Mouse (Mus musculus) CH12.LX (cell line): ENCODE measurements at regions not wholly inside any gene's neighbourhood (a gene's known extent, or its start where the extent isn't known, plus 50 kb on each side); places are given as distances from the start of the nearest gene placed in this dataset.
A peak's percentile ranks its signal among the peaks of the same experiment; 100 is the strongest.

Source experiments
- DNase-seq: peaks from one replicate; pipeline ENCODE4 v3.0.0-alpha.2; 2013; ENCODE audit errors: extremely low read depth
- H3K27ac ChIP-seq: 2 replicates; pipeline ENCODE4 v1.5.1; 2012; ENCODE audit warnings: low read depth, mild to moderate bottlenecking, control low read depth, moderate library complexity; ENCODE audit not compliant: insufficient read depth
- H3K27me3 ChIP-seq: replicated peaks from 2 replicates; pipeline ENCODE3; 2012; ENCODE audit warnings: inconsistent platforms
- H3K36me3 ChIP-seq, 2 experiments: replicated peaks in 1 of 2; 2 replicates each; pipeline versions ENCODE3 to v1.6.1; 2012; ENCODE audit warnings: inconsistent platforms in 1 of 2, low read length in 1 of 2, mild to moderate bottlenecking in 1 of 2, mixed read lengths in 1 of 2, moderate library complexity in 1 of 2; ENCODE audit not compliant: control insufficient read depth in 1 of 2, insufficient read depth in 1 of 2
- H3K4me1 ChIP-seq, 2 experiments: 2 replicates each; pipeline ENCODE4 v1.6.1; 2012; ENCODE audit warnings: inconsistent platforms in 1 of 2, moderate library complexity in 1 of 2; ENCODE audit not compliant: insufficient read depth in 2 of 2, control insufficient read depth in 1 of 2
- H3K4me2 ChIP-seq: 2 replicates; pipeline ENCODE4 v1.6.1; 2012; ENCODE audit warnings: low read depth, mild to moderate bottlenecking, control low read depth; ENCODE audit not compliant: poor library complexity, insufficient read depth, severe bottlenecking
- H3K4me3 ChIP-seq, 3 experiments: fragments of 150-350 bp in 1 of 3; sonication (generic) in 1 of 3; replicated peaks in 1 of 3; 2 replicates each; pipeline versions ENCODE3 to v1.5.1; 2011 to 2012; ENCODE audit warnings: low read depth in 2 of 3, low read length in 2 of 3, mild to moderate bottlenecking in 2 of 3, moderate library complexity in 2 of 3, control low read depth in 1 of 3, improper control_type of control experiment in 1 of 3, inconsistent platforms in 1 of 3, mixed read lengths in 1 of 3; ENCODE audit not compliant: poor library complexity in 1 of 3
- H3K79me2 ChIP-seq: replicated peaks from 2 replicates; pipeline ENCODE4 v1.6.1; 2012; ENCODE audit warnings: mild to moderate bottlenecking, moderate library complexity; ENCODE audit not compliant: control insufficient read depth, poor library complexity, insufficient read depth, severe bottlenecking; ENCODE audit errors: extremely low read depth
- H3K9ac ChIP-seq: 2 replicates; pipeline ENCODE4 v1.6.1; 2012; ENCODE audit warnings: low read depth, mild to moderate bottlenecking, control low read depth, moderate library complexity; ENCODE audit not compliant: insufficient read depth
- H3K9me3 ChIP-seq: replicated peaks from 2 replicates; pipeline ENCODE3; 2012; ENCODE audit warnings: low read length, inconsistent platforms, mixed read lengths
- BHLHE40 ChIP-seq: IDR thresholded peaks from 2 replicates; pipeline ENCODE4 v1.6.1; 2011; ENCODE audit warnings: mild to moderate bottlenecking, low read depth, low read length, improper control_type of control experiment
- CHD1 ChIP-seq: IDR thresholded peaks from 2 replicates; pipeline ENCODE4 v1.6.1; 2012; ENCODE audit warnings: low read depth, low read length, improper control_type of control experiment, inconsistent platforms
- CHD2 ChIP-seq: IDR thresholded peaks from 2 replicates; pipeline ENCODE4 v1.6.1; 2011; ENCODE audit warnings: low read length, improper control_type of control experiment
- E2F4 ChIP-seq: IDR thresholded peaks from 2 replicates; pipeline ENCODE4 v1.6.1; 2011; ENCODE audit warnings: low read depth, low read length, improper control_type of control experiment; ENCODE audit not compliant: insufficient replicate concordance
- EP300 ChIP-seq: IDR thresholded peaks from 2 replicates; pipeline ENCODE4 v1.6.1; 2011; ENCODE audit warnings: low read length, improper control_type of control experiment
- ETS1 ChIP-seq: conservative IDR thresholded peaks from 2 replicates; pipeline ENCODE4 v1.6.1; 2012; ENCODE audit warnings: low read depth, mild to moderate bottlenecking, inconsistent platforms, low read length, improper control_type of control experiment, moderate library complexity
- GABPA ChIP-seq: IDR thresholded peaks from 2 replicates; pipeline ENCODE4 v1.6.1; 2012; ENCODE audit warnings: low read depth, low read length, improper control_type of control experiment, inconsistent platforms; ENCODE audit not compliant: insufficient replicate concordance
- HCFC1 ChIP-seq: IDR thresholded peaks from 2 replicates; pipeline ENCODE4 v1.6.1; 2012; ENCODE audit warnings: low read depth, mild to moderate bottlenecking, inconsistent platforms, low read length, improper control_type of control experiment
- IRF4 ChIP-seq: IDR thresholded peaks from 2 replicates; pipeline ENCODE4 v1.6.1; 2014; ENCODE audit warnings: low read depth, mild to moderate bottlenecking, inconsistent platforms, low read length, improper control_type of control experiment
- MXI1 ChIP-seq: IDR thresholded peaks from 2 replicates; pipeline ENCODE4 v1.6.1; 2011; ENCODE audit warnings: mild to moderate bottlenecking, low read depth, low read length, improper control_type of control experiment
- NRF1 ChIP-seq: IDR thresholded peaks from 2 replicates; pipeline ENCODE4 v1.6.1; 2014; ENCODE audit warnings: low read depth, mild to moderate bottlenecking, inconsistent platforms, low read length, improper control_type of control experiment, moderate library complexity
- PAX5 ChIP-seq: IDR thresholded peaks from 2 replicates; pipeline ENCODE4 v1.6.1; 2012; ENCODE audit warnings: low read length, inconsistent platforms, mixed read lengths
- POLR2A ChIP-seq: IDR thresholded peaks from 2 replicates; pipeline ENCODE4 v1.6.1; 2011; ENCODE audit warnings: low read depth, mild to moderate bottlenecking, improper control_type of control experiment, low read length
- POLR2AphosphoS2 ChIP-seq: IDR thresholded peaks from 2 replicates; pipeline ENCODE4 v1.6.1; 2011; ENCODE audit warnings: low read depth, low read length, improper control_type of control experiment
- RCOR1 ChIP-seq: conservative IDR thresholded peaks from 2 replicates; pipeline ENCODE4 v1.6.1; 2012; ENCODE audit warnings: low read depth, mild to moderate bottlenecking, inconsistent platforms, low read length, improper control_type of control experiment
- TCF12 ChIP-seq: IDR thresholded peaks from 2 replicates; pipeline ENCODE4 v1.6.1; 2014; ENCODE audit warnings: low read depth, mild to moderate bottlenecking, inconsistent platforms, low read length, improper control_type of control experiment
- UBTF ChIP-seq: IDR thresholded peaks from 2 replicates; pipeline ENCODE4 v1.6.1; 2012; ENCODE audit warnings: low read depth, mild to moderate bottlenecking, inconsistent platforms, low read length, improper control_type of control experiment, moderate library complexity
- USF1 ChIP-seq: IDR thresholded peaks from 2 replicates; pipeline ENCODE4 v1.6.1; 2014; ENCODE audit warnings: low read depth, mild to moderate bottlenecking, inconsistent platforms, low read length, improper control_type of control experiment
- USF2 ChIP-seq: conservative IDR thresholded peaks from 2 replicates; pipeline ENCODE4 v1.6.1; 2011; ENCODE audit warnings: low read depth, low read length, improper control_type of control experiment
- ZKSCAN1 ChIP-seq: IDR thresholded peaks from 2 replicates; pipeline ENCODE4 v1.6.1; 2012; ENCODE audit warnings: low read depth, inconsistent platforms, low read length, improper control_type of control experiment, borderline replicate concordance
- ZMIZ1 ChIP-seq: IDR thresholded peaks from 2 replicates; pipeline ENCODE4 v1.6.1; 2012; ENCODE audit warnings: low read depth, mild to moderate bottlenecking, inconsistent platforms, low read length, improper control_type of control experiment
- dilution Hi-C: fragments of 300-500 bp; cut with MboI; formaldehyde crosslinking; loops from 2 replicates; pipeline ENCODE4 v1.14.3; 2020; ENCODE audit warnings: low sequenced_read_pairs; ENCODE audit not compliant: extremely low pct_unique_long_range_greater_than_20kb, extremely low pct_ligation_motif_present
- in situ Hi-C: fragments of 300-500 bp; cut with MboI; formaldehyde crosslinking; loops from 3 replicates; pipeline ENCODE4 v1.14.3; 2019; ENCODE audit warnings: low sequenced_read_pairs, low pct_ligation_motif_present, low pct_unique_long_range_greater_than_20kb, mixed read lengths

DNA sequence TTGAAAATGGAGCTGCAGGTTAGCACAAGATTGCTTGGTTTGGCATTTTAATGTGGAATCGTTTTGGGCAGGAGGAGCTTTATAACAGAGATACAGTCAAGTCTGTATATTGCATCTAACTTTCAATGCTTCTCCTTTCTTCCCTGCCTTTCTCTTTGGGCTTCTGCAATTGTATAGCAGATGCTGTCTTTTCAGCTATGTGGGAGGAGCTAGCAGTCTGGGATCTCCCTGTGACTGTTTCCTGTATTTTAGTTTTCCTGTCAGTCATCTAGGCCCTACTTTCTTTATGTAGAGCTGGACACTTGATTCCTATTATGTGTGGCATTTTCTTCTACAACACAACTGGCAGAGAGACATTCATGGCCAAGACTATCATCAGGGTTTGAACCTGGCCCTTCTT is 313.5 kb downstream of the Bcl11a start:
- Histone ChIP-seq H3K27ac (no peak overlapping the region), H3K9me3 (peaks cover 13% of the 10 kb centered on the region), H3K4me3 (no peak overlapping the region), H3K79me2 (no peaks in the 10 kb centered on the region), H3K9ac (no peak overlapping the region), H3K4me1 (peaks cover 4 to 20% of the 10 kb centered on the region in 2 experiments; a peak in 3 of 4 replicates), H3K36me3 (no peaks in the 10 kb centered on the region), H3K27me3 (no peaks in the 10 kb centered on the region), H3K4me2 (no peak overlapping the region)
- dilution Hi-C loops, result no loop called here
- DNase-seq, result peak; percentile 21
- in situ Hi-C loops, result no loop called here
- TF ChIP-seq ZKSCAN1, result no peak
- TF ChIP-seq EP300, result no peak
- TF ChIP-seq USF1, result no peak
- no peak for TF ChIP-seq NRF1
- no peak for TF ChIP-seq CHD2
- no peak for TF ChIP-seq USF2
- TF ChIP-seq UBTF, result no peak
- no peak for TF ChIP-seq E2F4
- TF ChIP-seq PAX5, result no peak
- TF ChIP-seq GABPA, result no peak
- TF ChIP-seq TCF12, result no peak
- TF ChIP-seq CHD1, result no peak
- no peak for TF ChIP-seq ETS1
- no peak for TF ChIP-seq POLR2A
- TF ChIP-seq ZMIZ1, result no peak
- TF ChIP-seq RCOR1, result no peak
- no peak for TF ChIP-seq MXI1
- TF ChIP-seq HCFC1, result no peak

DNA sequence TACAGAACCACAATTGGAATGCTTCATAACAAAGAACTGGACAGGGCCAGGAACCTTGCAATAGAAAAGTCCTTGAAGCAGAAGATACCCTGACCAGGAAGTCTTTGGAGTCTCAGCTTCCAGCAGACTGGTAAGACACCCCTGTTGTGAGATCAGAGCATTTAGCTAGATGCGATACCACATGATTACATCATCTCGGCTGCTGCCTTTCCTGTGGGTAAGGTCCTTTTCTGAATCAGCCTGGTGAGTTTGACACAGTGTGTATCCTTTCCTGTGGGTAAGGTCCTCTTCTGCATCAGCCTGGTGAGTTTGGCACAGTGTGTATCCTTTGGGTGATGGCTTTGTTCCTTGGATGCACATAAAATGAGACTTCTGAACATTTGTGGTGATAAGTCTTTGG is 317.6 kb downstream of the Bcl11a start:
- Histone ChIP-seq H3K4me2 (no peak overlapping the region), H3K79me2 (no peaks in the 10 kb centered on the region), H3K9me3 (no peaks in the 10 kb centered on the region), H3K36me3 (no peaks in the 10 kb centered on the region), H3K4me3 (no peak overlapping the region), H3K9ac (no peak overlapping the region), H3K4me1 (peaks cover 4 to 16% of the 10 kb centered on the region in 2 experiments; a peak in 3 of 4 replicates), H3K27ac (no peak overlapping the region), H3K27me3 (no peaks in the 10 kb centered on the region)
- DNase-seq, result no peak
- dilution Hi-C loops, result no loop called here
- TF ChIP-seq BHLHE40 (no peak), IRF4 (no peak), MXI1 (no peak), USF1 (no peak), POLR2AphosphoS2 (no peak), ZKSCAN1 (no peak), POLR2A (no peak)
- in situ Hi-C loops, result no loop called here
